Mouse (Mus musculus) liver, postnatal 0 days (tissue): ENCODE data around the gene Cfd. TPM values are rescaled to one million over a fixed set of nuclear protein-coding genes. Genes with fewer than 3 reads are reported as not detected.

ENCODE experiments used
- ATAC-seq: fragments of 200-750 bp; cut with Nextera tagmentation; 2 replicates; pipeline ENCODE4 v1.8.0; 2017; ENCODE audit warnings: mild to moderate bottlenecking, moderate library complexity
- DNase-seq: peaks from one replicate; pipeline ENCODE4 v3.0.0-alpha.2; 2016
- H3K27ac ChIP-seq: fragments of 300-500 bp; sonication (generic); 2 replicates; pipeline ENCODE4 v1.5.1; 2014; ENCODE audit warnings: antibody characterized with exemption, moderate library complexity, mild to moderate bottlenecking, low read depth
- H3K27me3 ChIP-seq: fragments of 300-500 bp; sonication (generic); 2 replicates; pipeline ENCODE4 v1.6.1; 2014; ENCODE audit warnings: low read length, control low read depth, mixed read lengths; ENCODE audit not compliant: insufficient read depth
- H3K36me3 ChIP-seq: fragments of 300-500 bp; sonication (generic); replicated peaks from 2 replicates; pipeline ENCODE4 v1.6.1; 2014; ENCODE audit warnings: mild to moderate bottlenecking, control low read depth, low read length, moderate library complexity, mixed read lengths; ENCODE audit not compliant: insufficient read depth
- H3K4me1 ChIP-seq: fragments of 300-500 bp; sonication (generic); 2 replicates; pipeline ENCODE4 v1.6.1; 2014; ENCODE audit warnings: antibody characterized with exemption, mild to moderate bottlenecking, control low read depth; ENCODE audit not compliant: insufficient read depth
- H3K4me2 ChIP-seq: fragments of 300-500 bp; sonication (generic); 2 replicates; pipeline ENCODE4 v1.6.1; 2014; ENCODE audit warnings: low read depth, mild to moderate bottlenecking, low read length, moderate library complexity, mixed read lengths
- H3K4me3 ChIP-seq: fragments of 300-500 bp; sonication (generic); 2 replicates; pipeline ENCODE4 v1.5.1; 2014; ENCODE audit warnings: low read depth, low read length
- H3K9ac ChIP-seq: fragments of 300-500 bp; sonication (generic); replicated peaks from 2 replicates; pipeline ENCODE4 v1.6.1; 2014; ENCODE audit warnings: mild to moderate bottlenecking, moderate library complexity
- H3K9me3 ChIP-seq: fragments of 300-500 bp; sonication (generic); 2 replicates; pipeline ENCODE4 v1.6.1; 2016; ENCODE audit warnings: mild to moderate bottlenecking, control low read depth, low read length, mixed read lengths
- CTCF ChIP-seq: sonication (generic); IDR thresholded peaks from 2 replicates; pipeline ENCODE4 v1.5.1; 2016; ENCODE audit warnings: antibody characterized with exemption, low read depth
- EP300 ChIP-seq: IDR thresholded peaks from 2 replicates; pipeline ENCODE4 v1.6.1; 2016; ENCODE audit warnings: antibody characterized with exemption, low read depth, mild to moderate bottlenecking
- WGBS: fragments of 180-500 bp; shearing (Covaris S2); extraction: QIAGEN DNeasy Blood & Tissue Kit; methylation state at CpG from one replicate; pipeline ENCODE4 v1.1.7; 2014; ENCODE audit not compliant: insufficient replicate concordance; 5-methylcytosine and 5-hydroxymethylcytosine counted together
- microRNA-seq: library from miRNA; unstranded; fragments of <30 nt; microRNA quantifications from one replicate; pipeline ENCODE4, GENCODE M21; 2016
- polyA plus RNA-seq: library from polyadenylated mRNA; unstranded; fragments of >200 nt; fragmentation: Nextera tagmentation; extraction: Ambion mirVana; gene quantifications from 2 replicates; pipeline ENCODE4 v1.2.1, GENCODE M21; 2015

Cfd gene
- polyA plus RNA-seq, 1 experiment from 2014 or later: not detected

DNA sequence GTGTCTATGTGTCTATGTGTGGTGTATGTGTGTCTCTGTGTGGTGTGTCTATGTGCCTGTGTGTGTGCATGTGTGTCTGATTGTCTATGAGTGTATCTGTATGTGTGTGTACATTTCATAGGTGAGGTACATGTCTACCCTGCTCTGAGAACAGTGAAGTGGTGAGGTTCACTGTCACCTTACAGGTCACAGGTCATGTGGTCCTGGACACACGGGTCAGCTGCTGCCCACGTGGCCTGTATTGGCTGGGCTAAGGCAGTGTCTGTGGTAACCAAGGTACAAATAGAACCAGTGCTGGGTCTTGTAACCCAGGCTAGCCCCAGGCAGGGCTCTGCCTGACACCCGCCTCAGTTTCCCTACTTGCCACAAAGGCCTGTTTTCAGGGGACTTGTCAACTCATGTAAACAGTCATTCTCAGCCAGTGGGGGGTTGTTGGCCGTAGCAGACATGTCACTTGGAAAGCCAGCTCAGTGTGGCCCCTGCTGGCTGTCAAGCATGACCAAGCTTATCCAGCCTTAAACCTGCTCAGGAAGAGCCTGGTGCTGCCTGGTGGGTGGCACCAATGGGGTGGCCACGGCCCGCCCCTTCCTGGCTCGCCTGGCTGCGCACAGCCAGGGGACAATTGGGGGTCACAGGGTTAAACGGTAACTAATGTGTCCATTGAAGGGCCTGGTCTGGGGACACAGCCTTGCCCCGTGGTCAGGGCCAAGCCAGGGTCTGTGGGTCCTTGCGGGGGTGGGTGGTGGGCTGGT, 47.3 kb downstream of the Cfd start:
- Histone ChIP-seq H3K27ac (peak overlapping the region; percentile 88), H3K4me1 (peaks cover 90% of the 10 kb centered on the region), H3K36me3 (peaks cover 41% of the 10 kb centered on the region), H3K9ac (peak overlapping the region; percentile 55), H3K4me3 (no peak overlapping the region), H3K4me2 (peak overlapping the region; percentile 73), H3K9me3 (no peaks in the 10 kb centered on the region), H3K27me3 (no peaks in the 10 kb centered on the region)
- no peak for TF ChIP-seq EP300
- 0 out of 2 replicates have a peak, but pooled peaks have one; percentile 7 for TF ChIP-seq CTCF
- ATAC-seq: peak; percentile 35
- DNase-seq: no peak
- 52% methylated on average over 11 of the region's 11 CpGs for WGBS

DNA sequence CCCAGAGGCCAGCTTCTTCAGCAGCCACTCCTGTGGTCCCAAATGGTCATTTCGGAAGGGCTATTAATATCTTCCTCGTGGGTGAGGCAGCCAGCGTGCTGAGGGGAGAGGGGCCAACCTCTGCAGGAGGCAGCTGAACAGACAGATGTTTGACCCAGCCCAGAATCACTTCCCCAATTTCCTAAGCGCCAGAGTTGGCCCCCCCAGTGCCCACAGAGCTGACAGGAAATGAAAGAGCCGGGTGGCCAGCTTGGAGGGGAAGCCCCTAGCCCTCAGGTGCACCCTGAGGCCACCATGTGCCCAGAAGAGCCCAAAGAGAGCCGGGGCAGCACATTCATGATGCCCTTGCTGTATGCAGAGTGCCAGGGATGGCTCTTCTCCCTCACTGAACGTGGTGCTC, 50.1 kb downstream of the Cfd start:
- TF ChIP-seq CTCF (no peak), EP300 (peak; percentile 44; the same call in 1 of the 2 replicates)
- ATAC-seq (no peak), DNase-seq (peak; percentile 69)
- Histone ChIP-seq H3K9ac (peak overlapping the region; percentile 27; the same call in 1 of the 2 replicates), H3K4me3 (no peak overlapping the region), H3K9me3 (no peaks in the 10 kb centered on the region), H3K27me3 (no peaks in the 10 kb centered on the region), H3K27ac (peak overlapping the region; percentile 44), H3K4me2 (peak overlapping the region; percentile 47; the same call in 1 of the 2 replicates), H3K4me1 (peaks cover 89% of the 10 kb centered on the region), H3K36me3 (peaks cover 23% of the 10 kb centered on the region)
- WGBS: 34% methylated on average over 7 of the region's 7 CpGs

Small RNA genes lying within 50 kb of the gene (microRNA-seq; reads per million reads assigned to microRNA genes)
- gene Mir6910: not detected

Other genes starting within 250 kb of the Cfd start
- not detected in 2 replicates for gene Odf3l2, start 245.1 kb upstream of the Cfd start, polyA plus RNA-seq
- 0.12 and 0.19 TPM in 2 replicates for gene Madcam1, start 226.3 kb upstream of the Cfd start, polyA plus RNA-seq
- gene Tpgs1, start 221.5 kb upstream of the Cfd start, polyA plus RNA-seq: 24.9 and 25.8 TPM in 2 replicates
- 77.6 and 80.1 TPM in 2 replicates for gene Cdc34, start 208.7 kb upstream of the Cfd start, polyA plus RNA-seq
- 0.09 and 0.13 TPM in 2 replicates for gene Gzmm, start 201.8 kb upstream of the Cfd start, polyA plus RNA-seq
- gene Bsg, start 186.4 kb upstream of the Cfd start, polyA plus RNA-seq: 979 and 1,075 TPM in 2 replicates
- gene Hcn2, start 174.2 kb upstream of the Cfd start, polyA plus RNA-seq: 0.04 and 0.06 TPM in 2 replicates
- gene Polrmt, start 144.3 kb upstream of the Cfd start, polyA plus RNA-seq: 9.9 and 12.6 TPM in 2 replicates
- gene Fgf22, start 135.8 kb upstream of the Cfd start, polyA plus RNA-seq: not detected in 2 replicates
- 28.2 and 34.1 TPM in 2 replicates for gene Rnf126, start 123.9 kb upstream of the Cfd start, polyA plus RNA-seq
- gene Fstl3, start 113.6 kb upstream of the Cfd start, polyA plus RNA-seq: 0.36 and 0.63 TPM in 2 replicates
- gene Prss57, start 99.9 kb upstream of the Cfd start, polyA plus RNA-seq: 5.0 and 7.2 TPM in 2 replicates
- gene Palm, start 97.3 kb upstream of the Cfd start, polyA plus RNA-seq: 7.9 and 9.2 TPM in 2 replicates
- 1.00 and 1.3 TPM in 2 replicates for gene Misp, start 69.9 kb upstream of the Cfd start, polyA plus RNA-seq
- gene Ptbp1, start 36.4 kb upstream of the Cfd start, polyA plus RNA-seq: 55.4 and 59.1 TPM in 2 replicates
- 123 and 127 TPM in 2 replicates for gene Prtn3, start 16.4 kb upstream of the Cfd start, polyA plus RNA-seq
- 2.9 and 4.9 TPM in 2 replicates for gene Plppr3, start 16.2 kb upstream of the Cfd start, polyA plus RNA-seq
- 180 and 207 TPM in 2 replicates for gene Elane, start 4.6 kb upstream of the Cfd start, polyA plus RNA-seq
- 13.5 and 14.3 TPM in 2 replicates for gene Med16, start 18.1 kb downstream of the Cfd start, polyA plus RNA-seq
- 4.6 TPM in 1 of 2 replicates, not detected in the other for gene Gm26602, start 20.0 kb downstream of the Cfd start, polyA plus RNA-seq
- gene Kiss1r, start 26.1 kb downstream of the Cfd start, polyA plus RNA-seq: 0.18 and 0.34 TPM in 2 replicates
- gene R3hdm4, start 30.4 kb downstream of the Cfd start, polyA plus RNA-seq: 47.3 and 51.7 TPM in 2 replicates
- 4.5 and 5.5 TPM in 2 replicates for gene Arid3a, start 36.2 kb downstream of the Cfd start, polyA plus RNA-seq
- 40.7 and 41.2 TPM in 2 replicates for gene Wdr18, start 69.3 kb downstream of the Cfd start, polyA plus RNA-seq
- 0.05 TPM in 1 of 2 replicates, not detected in the other for gene Grin3b, start 79.9 kb downstream of the Cfd start, polyA plus RNA-seq
- 13.2 and 14.5 TPM in 2 replicates for gene Tmem259, start 93.5 kb downstream of the Cfd start, polyA plus RNA-seq
- gene Cnn2, start 97.7 kb downstream of the Cfd start, polyA plus RNA-seq: 40.7 and 42.8 TPM in 2 replicates
- 2.5 and 3.1 TPM in 2 replicates for gene Abca7, start 105.6 kb downstream of the Cfd start, polyA plus RNA-seq
- 12.1 and 14.2 TPM in 2 replicates for gene Arhgap45, start 125.8 kb downstream of the Cfd start, polyA plus RNA-seq
- 57.0 and 58.3 TPM in 2 replicates for gene Polr2e, start 148.9 kb downstream of the Cfd start, polyA plus RNA-seq
- 537 and 560 TPM in 2 replicates for gene Gpx4, start 156.3 kb downstream of the Cfd start, polyA plus RNA-seq
- gene Sbno2, start 214.7 kb downstream of the Cfd start, polyA plus RNA-seq: 7.4 and 8.7 TPM in 2 replicates
- 9.1 and 11.2 TPM in 2 replicates for gene Stk11, start 224.9 kb downstream of the Cfd start, polyA plus RNA-seq
- gene Atp5d, start 247.8 kb downstream of the Cfd start, polyA plus RNA-seq: 537 and 576 TPM in 2 replicates
- 0.11 and 0.18 TPM in 2 replicates for gene Cbarp, start 250.0 kb downstream of the Cfd start, polyA plus RNA-seq